Mouse (Mus musculus) heart, embryonic 14.5 days (tissue): ENCODE results near the gene Cdh13. TPM values are rescaled to one million over a fixed set of nuclear protein-coding genes. Genes with fewer than 3 reads are reported as not detected.

Experiments used
- ATAC-seq: fragments of 200-750 bp; cut with Nextera tagmentation; 2 replicates; pipeline ENCODE4 v1.8.0; 2017; ENCODE audit warnings: low read depth, moderate TSS enrichment; ENCODE audit not compliant: insufficient number of reproducible peaks, insufficient read depth, low FRiP score
- H3K27ac ChIP-seq, 2 experiments: fragments of 200-500 bp in 1 of 2; fragments of 300-500 bp in 1 of 2; sonication (generic) in 1 of 2; replicated peaks in 1 of 2; 2 replicates each; pipeline ENCODE4 v1.5.1; 2012 to 2014; ENCODE audit warnings: low read depth in 2 of 2, low read length in 2 of 2, control low read depth in 1 of 2, mild to moderate bottlenecking in 1 of 2, mixed read lengths in 1 of 2; ENCODE audit not compliant: control insufficient read depth in 1 of 2, insufficient read depth in 1 of 2
- H3K27me3 ChIP-seq: fragments of 300-500 bp; sonication (generic); 2 replicates; pipeline ENCODE4 v1.6.1; 2014; ENCODE audit warnings: mild to moderate bottlenecking, low read length, control low read depth; ENCODE audit not compliant: control insufficient read depth, insufficient read depth
- H3K36me3 ChIP-seq: fragments of 300-500 bp; sonication (generic); 2 replicates; pipeline ENCODE4 v1.6.1; 2014; ENCODE audit warnings: mild to moderate bottlenecking, control low read depth, low read length, mixed read lengths; ENCODE audit not compliant: control insufficient read depth, insufficient read depth
- H3K4me1 ChIP-seq, 2 experiments: fragments of 200-500 bp in 1 of 2; fragments of 300-500 bp in 1 of 2; sonication (generic) in 1 of 2; 2 replicates each; pipeline ENCODE4 v1.6.1; 2012 to 2014; ENCODE audit warnings: low read length in 2 of 2, control low read depth in 1 of 2, mixed read lengths in 1 of 2; ENCODE audit not compliant: control insufficient read depth in 2 of 2, insufficient read depth in 2 of 2
- H3K4me2 ChIP-seq: fragments of 300-500 bp; sonication (generic); 2 replicates; pipeline ENCODE4 v1.6.1; 2014; ENCODE audit warnings: mild to moderate bottlenecking, low read length
- H3K4me3 ChIP-seq, 2 experiments: fragments of 200-500 bp in 1 of 2; fragments of 300-500 bp in 1 of 2; sonication (generic) in 1 of 2; 2 replicates each; pipeline ENCODE4 v1.5.1; 2012 to 2014; ENCODE audit warnings: low read length in 2 of 2, mild to moderate bottlenecking in 2 of 2, control low read depth in 1 of 2, low read depth in 1 of 2, moderate library complexity in 1 of 2; ENCODE audit not compliant: control insufficient read depth in 1 of 2, insufficient read depth in 1 of 2
- H3K9ac ChIP-seq: fragments of 300-500 bp; sonication (generic); 2 replicates; pipeline ENCODE4 v1.6.1; 2014; ENCODE audit warnings: mild to moderate bottlenecking, low read length
- H3K9me3 ChIP-seq: fragments of 300-500 bp; sonication (generic); 2 replicates; pipeline ENCODE4 v1.6.1; 2016; ENCODE audit warnings: low read length, control low read depth; ENCODE audit not compliant: control insufficient read depth
- WGBS: fragments of 180-500 bp; shearing (Covaris S2); extraction: QIAGEN DNeasy Blood & Tissue Kit; methylation state at CpG from one replicate; pipeline ENCODE4 v1.1.7; 2014; 5-methylcytosine and 5-hydroxymethylcytosine counted together
- polyA plus RNA-seq: library from polyadenylated mRNA; unstranded; fragments of >200 nt; fragmentation: Nextera tagmentation; extraction: Ambion mirVana; gene quantifications from 2 replicates; pipeline ENCODE4 v1.2.1, GENCODE M21; 2014

The Cdh13 gene
- polyA plus RNA-seq, 1 experiment from 2014 or later, result 94.9 TPM

DNA sequence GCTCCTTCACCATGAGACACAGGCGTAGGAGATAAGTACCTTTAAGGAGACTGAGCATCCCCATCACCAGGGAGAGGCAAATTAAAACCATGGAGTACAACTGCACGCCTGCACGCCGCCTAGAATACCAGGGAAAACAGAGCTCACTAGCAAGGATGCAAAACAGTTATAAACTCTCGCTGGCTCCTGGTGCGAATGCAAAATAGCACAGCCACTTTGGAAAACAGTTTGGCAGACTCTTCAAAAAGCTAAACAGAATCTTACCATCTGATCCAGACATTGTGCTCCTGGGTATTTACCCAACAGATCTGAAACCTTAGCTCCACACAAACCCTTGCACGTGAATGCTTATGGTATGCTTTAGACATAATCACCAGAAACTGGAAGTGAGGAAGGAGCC is 506.1 kb downstream of the Cdh13 start:
- Histone ChIP-seq H3K9me3 (no peaks in the 10 kb centered on the region), H3K36me3 (no peaks in the 10 kb centered on the region), H3K27ac (no peak overlapping the region), H3K4me2 (no peak overlapping the region), H3K9ac (no peak overlapping the region), H3K27me3 (no peaks in the 10 kb centered on the region), H3K4me3 (no peak overlapping the region), H3K4me1 (no peaks in the 10 kb centered on the region)
- no peak for ATAC-seq
- 89% methylated on average over 7 of the region's 7 CpGs for WGBS

DNA sequence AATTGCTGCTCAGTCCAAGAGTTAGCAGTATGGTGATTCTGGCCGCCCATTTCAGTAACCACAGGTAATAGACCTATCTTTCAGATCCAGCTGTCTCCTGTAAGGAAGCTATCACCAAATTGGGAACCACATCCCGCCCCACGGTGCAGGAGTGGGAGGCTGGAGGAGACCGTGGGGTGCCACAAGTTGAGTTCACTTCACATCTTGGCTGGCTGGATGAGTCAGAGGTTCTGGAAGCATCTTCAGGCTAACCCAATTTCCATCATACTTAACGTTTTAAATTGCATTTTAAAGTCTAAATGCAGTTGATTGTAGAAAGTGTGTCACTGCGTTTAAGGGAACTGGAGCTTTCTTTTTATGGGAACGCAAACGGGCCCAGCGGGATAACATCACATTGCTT is 511.4 kb downstream of the Cdh13 start:
- H3K9me3 ChIP-seq, result no peaks in the 10 kb centered on the region
- H3K27ac ChIP-seq, result no peak overlapping the region
- no peaks in the 10 kb centered on the region for H3K27me3 ChIP-seq
- WGBS, result 76% methylated on average over 9 of the region's 9 CpGs
- H3K4me3 ChIP-seq, result no peak overlapping the region
- no peak for ATAC-seq
- H3K9ac ChIP-seq, result no peak overlapping the region
- no peaks in the 10 kb centered on the region for H3K36me3 ChIP-seq
- H3K4me2 ChIP-seq, result no peak overlapping the region
- no peaks in the 10 kb centered on the region for H3K4me1 ChIP-seq

DNA sequence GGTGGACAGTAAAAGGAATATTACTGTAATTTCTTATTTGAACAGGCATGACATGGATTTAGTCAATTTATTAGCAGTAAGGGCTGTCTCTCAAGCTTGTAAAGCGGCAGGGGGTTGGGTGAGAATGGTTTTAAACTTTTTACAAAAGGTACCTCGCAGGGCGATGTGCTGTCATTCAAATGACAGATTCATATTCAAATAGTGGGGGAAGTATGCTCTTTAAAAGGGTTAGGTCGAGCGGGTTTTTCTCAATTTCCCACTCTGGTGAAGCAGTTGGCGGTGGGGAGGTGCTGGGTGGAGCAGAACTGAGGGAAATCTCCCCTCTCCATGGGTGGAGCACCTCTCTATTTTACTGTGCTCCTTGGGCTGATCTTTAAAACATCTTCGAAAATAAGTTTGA is 513.0 kb downstream of the Cdh13 start:
- WGBS, result 60% methylated on average over 7 of the region's 7 CpGs
- H3K27me3 ChIP-seq, result no peaks in the 10 kb centered on the region
- H3K9me3 ChIP-seq, result peaks cover 11% of the 10 kb centered on the region
- no peak overlapping the region for H3K4me3 ChIP-seq
- H3K4me2 ChIP-seq, result no peak overlapping the region
- no peaks in the 10 kb centered on the region for H3K4me1 ChIP-seq
- no peak overlapping the region for H3K9ac ChIP-seq
- ATAC-seq, result no peak
- no peak overlapping the region for H3K27ac ChIP-seq
- no peaks in the 10 kb centered on the region for H3K36me3 ChIP-seq

DNA sequence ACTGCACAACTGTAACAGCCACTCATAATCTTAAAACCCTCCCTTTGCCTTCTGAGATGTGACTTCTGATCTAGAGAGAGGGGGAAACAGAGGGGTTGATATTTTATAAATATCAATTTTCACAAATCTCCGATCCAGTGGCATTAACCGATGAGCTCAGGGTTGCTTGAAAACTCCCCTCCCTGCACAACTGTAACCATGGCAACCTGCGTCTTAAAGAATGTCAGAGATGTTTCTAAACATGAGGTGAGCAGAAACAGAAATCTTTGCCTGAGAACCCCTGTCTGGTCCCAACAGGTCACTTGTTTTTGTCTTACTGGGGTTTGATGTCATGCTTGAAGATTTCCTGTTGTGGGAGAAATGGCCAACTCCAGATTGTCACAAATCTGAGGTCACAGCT is 513.6 kb downstream of the Cdh13 start:
- H3K27ac ChIP-seq, result no peak overlapping the region
- H3K4me3 ChIP-seq, result no peak overlapping the region
- no peaks in the 10 kb centered on the region for H3K4me1 ChIP-seq
- 78% methylated on average over 3 of the region's 3 CpGs for WGBS
- no peaks in the 10 kb centered on the region for H3K27me3 ChIP-seq
- H3K4me2 ChIP-seq, result no peak overlapping the region
- H3K36me3 ChIP-seq, result no peaks in the 10 kb centered on the region
- ATAC-seq, result no peak
- H3K9me3 ChIP-seq, result peaks cover 13% of the 10 kb centered on the region
- H3K9ac ChIP-seq, result no peak overlapping the region

DNA sequence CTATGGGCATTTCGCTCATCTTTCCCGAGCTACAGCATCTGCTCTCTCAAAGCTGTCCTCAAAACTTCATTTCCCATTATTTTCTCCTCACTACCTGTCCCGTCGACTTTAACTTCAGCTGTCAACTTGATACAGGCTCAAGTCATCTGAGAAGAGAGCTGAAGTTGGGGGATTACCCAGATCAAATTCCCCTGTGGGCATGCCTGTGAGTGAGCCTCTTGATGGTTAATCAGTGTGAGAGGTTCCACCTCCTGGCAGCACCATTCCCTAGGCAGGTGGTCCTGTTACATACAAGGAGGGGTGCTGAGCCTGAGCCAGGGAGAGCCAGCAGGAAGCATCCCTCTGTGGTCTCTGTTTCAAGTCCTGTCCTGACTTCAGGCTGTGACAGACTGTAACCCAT is 519.6 kb downstream of the Cdh13 start:
- no peaks in the 10 kb centered on the region for H3K27me3 ChIP-seq
- H3K27ac ChIP-seq, result no peak overlapping the region
- H3K9me3 ChIP-seq, result peaks cover 17% of the 10 kb centered on the region
- no peaks in the 10 kb centered on the region for H3K36me3 ChIP-seq
- WGBS, result 79% methylated on average over 4 of the region's 4 CpGs
- no peak for ATAC-seq
- H3K4me2 ChIP-seq, result no peak overlapping the region
- H3K4me3 ChIP-seq, result no peak overlapping the region
- H3K9ac ChIP-seq, result no peak overlapping the region
- H3K4me1 ChIP-seq, result no peaks in the 10 kb centered on the region; a peak in 1 of 4 replicates

DNA sequence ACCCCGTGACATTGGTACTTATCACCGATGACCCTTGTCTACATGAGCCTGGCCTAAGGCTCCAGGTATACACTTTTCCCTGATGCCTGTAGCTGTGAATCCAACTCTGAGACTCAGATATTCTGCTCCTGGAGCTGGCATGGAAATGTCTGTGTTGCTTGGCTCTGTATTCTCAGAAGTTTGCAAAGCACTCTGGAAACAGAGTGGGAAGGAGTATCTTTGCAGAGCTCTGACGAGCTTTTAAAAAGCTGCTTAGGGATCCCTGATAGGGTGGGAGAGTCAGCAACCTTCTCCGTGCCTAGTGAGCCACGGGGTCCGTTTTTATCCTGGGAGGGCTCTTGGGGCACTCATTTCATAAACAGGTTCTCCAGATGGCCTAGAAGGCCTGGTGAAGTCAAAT is 526.1 kb downstream of the Cdh13 start:
- Histone ChIP-seq H3K9ac (no peak overlapping the region), H3K4me1 (no peaks in the 10 kb centered on the region), H3K4me2 (no peak overlapping the region), H3K36me3 (no peaks in the 10 kb centered on the region), H3K9me3 (no peaks in the 10 kb centered on the region), H3K4me3 (no peak overlapping the region), H3K27me3 (no peaks in the 10 kb centered on the region), H3K27ac (no peak overlapping the region)
- 62% methylated on average over 6 of the region's 6 CpGs for WGBS
- ATAC-seq, result no peak

- Histone ChIP-seq H3K27me3 (no peaks in the 10 kb centered on the region), H3K4me1 (peaks cover 0 to 2% of the 10 kb centered on the region in 2 experiments; a peak in 2 of 4 replicates), H3K9ac (no peak overlapping the region), H3K4me3 (no peak overlapping the region), H3K9me3 (no peaks in the 10 kb centered on the region), H3K4me2 (no peak overlapping the region), H3K36me3 (no peaks in the 10 kb centered on the region), H3K27ac (no peak overlapping the region)
- ATAC-seq, result no peak
- 71% methylated on average over 10 of the region's 10 CpGs for WGBS
Measured at GRCm38 (mm10) chr8:118815055-118815454, 531.5 kb downstream of the Cdh13 start.

DNA sequence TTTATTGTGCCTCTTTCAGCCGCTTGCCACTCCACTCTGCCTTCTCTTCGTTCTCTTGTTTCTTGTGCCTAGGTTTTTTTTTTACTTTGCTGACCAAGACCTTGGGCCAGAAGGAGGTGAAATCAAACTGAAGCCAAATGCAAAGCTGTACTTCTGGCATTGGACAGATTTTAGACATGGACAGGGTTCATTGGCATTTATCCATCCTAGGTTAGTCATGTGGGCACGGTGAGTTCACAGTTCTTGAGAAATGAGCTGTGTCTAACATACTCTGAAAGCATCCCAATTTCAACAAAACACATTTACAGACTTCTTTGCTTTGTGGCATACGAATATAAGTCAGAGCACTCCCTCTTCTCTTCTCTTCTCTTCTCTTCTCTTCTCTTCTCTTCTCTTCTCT is 543.2 kb downstream of the Cdh13 start:
- Histone ChIP-seq H3K4me1 (peaks cover 0 to 5% of the 10 kb centered on the region in 2 experiments; a peak in 1 of 4 replicates), H3K4me3 (no peak overlapping the region), H3K4me2 (no peak overlapping the region), H3K36me3 (no peaks in the 10 kb centered on the region), H3K9me3 (no peaks in the 10 kb centered on the region), H3K27me3 (no peaks in the 10 kb centered on the region), H3K27ac (no peak overlapping the region), H3K9ac (no peak overlapping the region)
- no peak for ATAC-seq
- 84% methylated on average over 4 of the region's 4 CpGs for WGBS
